31 mouse cellular contexts compared by ENCODE assay signal in genomic region chr4:52530636-52531035, GRCm38 (mm10). TPM values are rescaled to one million over a fixed set of nuclear protein-coding genes. Genes with fewer than 3 reads are reported as not detected.
DNase-seq lines count a peak whose midpoint lies in the region; ATAC-seq lines count a peak whose summit lies in the region.
"Had no signal": no experiment of that assay in that cellular context is flagged by ENCODE, and none has a peak within 500 bp of the region (broad histone marks: within the 10 kb centered on the region; RNA-seq: fewer than 3 reads in every experiment).

No protein-coding gene starts in this region.

- H3K4me2 ChIP-seq in hindbrain, embryonic 13.5 days = no peak overlapping the region
- H3K4me2 ChIP-seq: embryonic facial prominence, embryonic 13.5 days; embryonic facial prominence, embryonic 15.5 days; forebrain, embryonic 12.5 days had no signal

- no peak for DNase-seq in frontal cortex, postnatal 14 days (ENCODE audit: low spot score in 2 of 2)
- DNase-seq in layer of hippocampus, adult 9-11 months = peak; percentile 64
- DNase-seq in layer of hippocampus, postnatal 10 days (ENCODE audit: low spot score in 2 of 2) = no peak
- DNase-seq: adrenal gland, adult 8-10 months; adrenal gland, postnatal 14 days; adrenal gland, postnatal 36 days; B cell, adult 2 months; cerebellum, adult 11 months; cerebellum, adult 18-20 months; cerebellum, adult 8-10 months; cerebellum, adult 9-11 months; cerebellum, postnatal 14 days; cerebellum, postnatal 36 days; embryo, embryonic 11 days had no signal

- no peak overlapping the region for H3K9ac ChIP-seq in hindbrain, embryonic 13.5 days
- H3K9ac ChIP-seq: embryonic facial prominence, embryonic 13.5 days; embryonic facial prominence, embryonic 15.5 days; forebrain, embryonic 12.5 days had no signal

- no peak overlapping the region for H3K27ac ChIP-seq in hindbrain, embryonic 13.5 days
- H3K27ac ChIP-seq: embryonic facial prominence, embryonic 13.5 days; embryonic facial prominence, embryonic 15.5 days; forebrain, embryonic 10.5 days; forebrain, embryonic 12.5 days had no signal

- H3K36me3 ChIP-seq in hindbrain, embryonic 13.5 days = no peaks in the 10 kb centered on the region
- H3K36me3 ChIP-seq: embryonic facial prominence, embryonic 13.5 days; embryonic facial prominence, embryonic 15.5 days; forebrain, embryonic 10.5 days; forebrain, embryonic 12.5 days; G1E had no signal

- 0 out of 2 replicates have a peak, but pooled peaks have one; percentile 31 for ATAC-seq in frontal cortex, adult (ENCODE audit: low TSS enrichment)
- ATAC-seq in hindbrain, embryonic 13.5 days (ENCODE audit: low FRiP score) = no peak
- ATAC-seq: activated CD4-positive, CD25-positive, alpha-beta regulatory T cell, adult 4 months; CD4-positive, CD25-positive, alpha-beta regulatory T cell, adult 4 months; forebrain, embryonic 14.5 days; forebrain, embryonic 16.5 days; Patski had no signal

- WGBS in hindbrain, embryonic 13.5 days = 74% methylated on average over 2 of the region's 2 CpGs

- H3K27me3 ChIP-seq in hindbrain, embryonic 13.5 days = no peaks in the 10 kb centered on the region
- H3K27me3 ChIP-seq: CH12.LX; embryonic facial prominence, embryonic 13.5 days; embryonic facial prominence, embryonic 15.5 days; forebrain, embryonic 12.5 days had no signal

- no peaks in the 10 kb centered on the region for H3K4me1 ChIP-seq in hindbrain, embryonic 13.5 days (replicated peaks)
- H3K4me1 ChIP-seq: embryonic facial prominence, embryonic 13.5 days; embryonic facial prominence, embryonic 15.5 days; forebrain, embryonic 10.5 days; forebrain, embryonic 12.5 days had no signal

- 0 out of 2 replicates have a peak, but pooled peaks cover 2% of the 10 kb centered on the region for H3K9me3 ChIP-seq in hindbrain, embryonic 13.5 days
- H3K9me3 ChIP-seq: embryonic facial prominence, embryonic 13.5 days; embryonic facial prominence, embryonic 15.5 days; forebrain, embryonic 10.5 days; forebrain, embryonic 12.5 days; G1E had no signal

- no peak overlapping the region for H3K4me3 ChIP-seq in hindbrain, embryonic 13.5 days
- H3K4me3 ChIP-seq: embryonic facial prominence, embryonic 13.5 days; embryonic facial prominence, embryonic 15.5 days; erythroblast, embryonic 14.5 days; forebrain, embryonic 10.5 days; forebrain, embryonic 12.5 days had no signal

RNA-seq across cellular contexts. Expression of gene Vma21-ps, which starts 33.6 kb away (rescaled TPM):
- not detected for total RNA-seq in layer of hippocampus, postnatal 10 days (2021)
- 2.6 and 2.8 TPM in 2 replicates for polyA plus RNA-seq in hindbrain, embryonic 13.5 days (2015; fragmentation: Nextera tagmentation; extraction: Ambion mirVana)
- total RNA-seq: adrenal gland, adult 18-20 months; adrenal gland, postnatal 14 days; adrenal gland, postnatal 36 days; common myeloid progenitor, adult 5-6 weeks; G1E had no signal
- polyA plus RNA-seq: activated CD4-positive, CD25-positive, alpha-beta regulatory T cell, adult 4 months; CD4-positive, CD25-positive, alpha-beta regulatory T cell, adult 4 months; embryonic facial prominence, embryonic 11.5 days; erythroblast, embryonic 14.5 days; forebrain, embryonic 10.5 days; forebrain, embryonic 12.5 days; forebrain, embryonic 14.5 days; G1E had no signal
